Mouse (Mus musculus): ENCODE data around the gene Jade2.

Jade2 gene

DNA sequence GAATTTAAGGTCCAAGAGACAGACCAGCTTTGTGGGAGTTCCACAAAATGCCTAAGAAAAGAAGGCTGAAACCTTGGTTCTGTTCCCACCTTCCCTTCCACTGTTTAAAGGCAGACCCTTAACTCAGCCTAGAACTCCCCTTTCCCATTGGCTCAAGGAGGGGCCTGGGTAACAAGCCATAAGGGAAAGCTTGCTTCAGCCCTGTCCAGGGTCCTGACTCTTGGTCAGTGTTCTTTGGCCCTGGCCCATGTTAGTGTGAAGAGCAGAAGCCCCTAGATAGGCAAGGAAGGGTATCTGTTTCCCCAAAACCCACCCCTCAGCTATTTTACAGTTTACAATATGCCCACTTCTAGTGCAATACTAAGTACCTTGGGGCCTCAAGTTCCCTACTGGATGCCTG is 13.6 kb downstream of the Jade2 start:
- no peaks in the 10 kb centered on the region for H3K9me3 ChIP-seq (ENCODE audit: low read length)
- TF ChIP-seq POU5F1 (IDR thresholded peaks at IDR 0.05; ENCODE audit: borderline replicate concordance, low read length) (no peak), NANOG (IDR thresholded peaks at IDR 0.05; ENCODE audit: borderline replicate concordance, low read length) (no peak), CTCF (conservative IDR thresholded peaks at IDR 0.05; ENCODE audit: low read length) (no peak)
- H3K4me3 ChIP-seq (replicated peaks; ENCODE audit: low read length) = no peak overlapping the region
- peaks cover 93% of the 10 kb centered on the region for H3K36me3 ChIP-seq (ENCODE audit: insufficient read depth, low read length)
- no peaks in the 10 kb centered on the region for H3K27me3 ChIP-seq (ENCODE audit: insufficient read depth, low read length)
- H3K4me1 ChIP-seq (replicated peaks; ENCODE audit: low read depth, low read length) = peaks cover 28% of the 10 kb centered on the region

DNA sequence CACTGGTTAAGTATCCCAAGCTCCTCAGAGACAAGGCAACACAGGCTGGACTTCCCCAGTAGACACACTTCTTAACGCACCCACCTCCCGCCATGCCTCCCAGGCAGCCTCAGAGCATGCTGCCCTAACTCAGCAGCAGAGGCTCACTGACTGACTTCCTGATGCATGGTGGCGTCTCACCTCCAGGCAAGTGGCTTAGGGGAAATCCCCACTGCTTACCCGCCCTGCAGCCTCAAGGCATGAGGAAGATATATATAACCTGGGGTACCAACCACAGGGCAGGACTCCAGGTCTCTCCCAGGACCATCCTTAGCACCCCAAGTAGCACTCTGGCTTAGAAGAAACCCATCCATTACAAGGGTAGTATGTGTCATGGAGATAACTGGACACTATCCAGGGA is 14.3 kb downstream of the Jade2 start:
- H3K4me3 ChIP-seq (replicated peaks; ENCODE audit: low read length) = no peak overlapping the region
- no peaks in the 10 kb centered on the region for H3K27me3 ChIP-seq (ENCODE audit: insufficient read depth, low read length)
- H3K4me1 ChIP-seq (replicated peaks; ENCODE audit: low read depth, low read length) = peaks cover 29% of the 10 kb centered on the region
- peaks cover 91% of the 10 kb centered on the region for H3K36me3 ChIP-seq (ENCODE audit: insufficient read depth, low read length)
- H3K9me3 ChIP-seq (ENCODE audit: low read length) = no peaks in the 10 kb centered on the region
- TF ChIP-seq CTCF (conservative IDR thresholded peaks at IDR 0.05; ENCODE audit: low read length) (no peak), NANOG (IDR thresholded peaks at IDR 0.05; ENCODE audit: borderline replicate concordance, low read length) (no peak), POU5F1 (IDR thresholded peaks at IDR 0.05; ENCODE audit: borderline replicate concordance, low read length) (no peak)

DNA sequence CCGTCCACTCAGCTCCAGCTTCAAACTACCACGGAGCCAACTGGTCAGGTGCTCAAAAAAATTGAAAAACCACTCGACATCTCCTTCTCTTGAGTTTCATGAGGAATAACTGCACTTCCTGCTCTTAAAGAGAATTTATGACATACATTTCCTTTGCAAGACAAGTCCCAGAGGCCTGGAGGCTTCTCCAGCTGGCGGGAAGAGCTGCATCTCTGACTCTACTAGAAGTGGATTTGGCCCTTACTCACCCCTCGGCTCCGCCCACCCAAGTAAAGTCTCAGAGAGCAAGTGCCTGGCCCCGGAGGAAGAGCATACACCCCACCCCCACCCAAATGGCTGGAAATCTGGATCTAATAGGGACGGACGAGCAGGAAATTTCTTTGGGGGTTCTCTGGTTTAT is 16.3 kb downstream of the Jade2 start:
- H3K9me3 ChIP-seq (ENCODE audit: low read length) = no peaks in the 10 kb centered on the region
- no peak overlapping the region for H3K4me3 ChIP-seq (replicated peaks; ENCODE audit: low read length)
- H3K4me1 ChIP-seq (replicated peaks; ENCODE audit: low read depth, low read length) = peaks cover 42% of the 10 kb centered on the region
- H3K36me3 ChIP-seq (ENCODE audit: insufficient read depth, low read length) = peaks cover 81% of the 10 kb centered on the region
- TF ChIP-seq CTCF (conservative IDR thresholded peaks at IDR 0.05; ENCODE audit: low read length) (no peak), NANOG (IDR thresholded peaks at IDR 0.05; ENCODE audit: borderline replicate concordance, low read length) (no peak), POU5F1 (IDR thresholded peaks at IDR 0.05; ENCODE audit: borderline replicate concordance, low read length) (no peak)
- H3K27me3 ChIP-seq (ENCODE audit: insufficient read depth, low read length) = no peaks in the 10 kb centered on the region

DNA sequence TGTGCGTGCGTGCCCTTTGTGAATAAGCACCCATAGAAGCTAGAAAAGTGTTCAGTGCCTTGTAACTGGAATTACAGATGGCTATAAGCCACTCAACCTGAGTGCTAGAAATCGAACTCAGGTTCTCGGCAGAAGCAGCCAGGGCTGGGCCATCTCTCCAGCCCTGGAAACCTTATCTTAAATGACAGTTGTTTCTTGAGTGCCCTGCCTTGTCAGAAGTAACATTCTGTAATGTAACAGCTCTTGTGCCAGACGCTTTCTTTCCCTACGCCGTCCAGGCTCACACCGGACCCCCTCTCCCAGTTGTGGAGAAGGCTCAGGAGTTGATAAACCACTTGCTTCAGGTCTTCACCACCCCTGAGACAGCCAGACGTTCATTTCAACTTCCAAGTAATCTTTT is 16.8 kb downstream of the Jade2 start:
- H3K36me3 ChIP-seq (ENCODE audit: insufficient read depth, low read length) = peaks cover 81% of the 10 kb centered on the region
- H3K27me3 ChIP-seq (ENCODE audit: insufficient read depth, low read length) = no peaks in the 10 kb centered on the region
- TF ChIP-seq NANOG (IDR thresholded peaks at IDR 0.05; ENCODE audit: borderline replicate concordance, low read length) = no peak
- TF ChIP-seq CTCF (conservative IDR thresholded peaks at IDR 0.05; ENCODE audit: low read length) = no peak
- no peak for TF ChIP-seq POU5F1 (IDR thresholded peaks at IDR 0.05; ENCODE audit: borderline replicate concordance, low read length)
- H3K9me3 ChIP-seq (ENCODE audit: low read length) = no peaks in the 10 kb centered on the region
- peaks cover 46% of the 10 kb centered on the region for H3K4me1 ChIP-seq (replicated peaks; ENCODE audit: low read depth, low read length)
- H3K4me3 ChIP-seq (replicated peaks; ENCODE audit: low read length) = no peak overlapping the region

DNA sequence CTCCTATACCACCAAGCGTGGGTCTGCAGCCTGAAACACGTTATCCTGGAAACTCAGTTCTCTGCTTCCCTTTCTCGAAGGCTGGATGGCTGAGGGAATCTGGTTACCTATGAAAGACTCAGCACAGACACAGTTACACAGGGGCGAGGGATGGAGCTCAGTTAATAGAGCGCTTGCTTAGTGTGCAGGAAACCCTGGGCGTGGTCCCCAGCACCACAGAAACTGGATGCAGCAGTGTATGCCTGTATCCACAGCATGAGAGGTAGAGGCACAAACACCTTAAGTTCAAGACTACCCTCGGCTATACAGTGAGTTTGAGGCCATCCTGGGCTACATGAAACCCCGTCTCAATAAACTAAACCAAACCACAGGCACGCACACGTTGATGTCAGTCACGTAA is 17.5 kb downstream of the Jade2 start:
- no peak for TF ChIP-seq CTCF (conservative IDR thresholded peaks at IDR 0.05; ENCODE audit: low read length)
- Histone ChIP-seq H3K4me1 (replicated peaks; ENCODE audit: low read depth, low read length) (peaks cover 47% of the 10 kb centered on the region), H3K36me3 (ENCODE audit: insufficient read depth, low read length) (peaks cover 83% of the 10 kb centered on the region), H3K9me3 (ENCODE audit: low read length) (no peaks in the 10 kb centered on the region), H3K27me3 (ENCODE audit: insufficient read depth, low read length) (no peaks in the 10 kb centered on the region), H3K4me3 (replicated peaks; ENCODE audit: low read length) (no peak overlapping the region)

DNA sequence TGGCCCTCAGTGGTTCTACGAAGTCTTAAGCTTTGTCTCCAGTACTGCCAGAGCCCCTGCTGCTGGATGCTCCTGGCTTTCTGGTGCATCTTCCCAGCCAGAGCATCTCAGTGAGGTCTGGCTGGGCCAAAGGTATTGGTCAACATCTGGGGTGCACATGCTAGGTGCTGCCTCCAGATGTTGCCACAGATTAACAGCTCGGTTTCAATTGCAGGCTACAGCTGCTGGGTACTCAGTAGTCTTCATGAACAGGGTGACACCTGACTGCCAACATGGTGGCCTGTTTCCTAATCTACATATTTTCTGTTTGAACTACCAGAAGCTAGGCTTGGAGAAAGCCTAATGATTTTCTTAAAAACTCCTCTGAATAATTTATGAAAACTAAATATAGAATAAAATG is 18.3 kb downstream of the Jade2 start:
- no peak for TF ChIP-seq NANOG (IDR thresholded peaks at IDR 0.05; ENCODE audit: borderline replicate concordance, low read length)
- Histone ChIP-seq H3K27me3 (ENCODE audit: insufficient read depth, low read length) (no peaks in the 10 kb centered on the region), H3K4me3 (replicated peaks; ENCODE audit: low read length) (no peak overlapping the region), H3K9me3 (ENCODE audit: low read length) (no peaks in the 10 kb centered on the region), H3K4me1 (replicated peaks; ENCODE audit: low read depth, low read length) (peaks cover 38% of the 10 kb centered on the region), H3K36me3 (ENCODE audit: insufficient read depth, low read length) (peaks cover 83% of the 10 kb centered on the region)

DNA sequence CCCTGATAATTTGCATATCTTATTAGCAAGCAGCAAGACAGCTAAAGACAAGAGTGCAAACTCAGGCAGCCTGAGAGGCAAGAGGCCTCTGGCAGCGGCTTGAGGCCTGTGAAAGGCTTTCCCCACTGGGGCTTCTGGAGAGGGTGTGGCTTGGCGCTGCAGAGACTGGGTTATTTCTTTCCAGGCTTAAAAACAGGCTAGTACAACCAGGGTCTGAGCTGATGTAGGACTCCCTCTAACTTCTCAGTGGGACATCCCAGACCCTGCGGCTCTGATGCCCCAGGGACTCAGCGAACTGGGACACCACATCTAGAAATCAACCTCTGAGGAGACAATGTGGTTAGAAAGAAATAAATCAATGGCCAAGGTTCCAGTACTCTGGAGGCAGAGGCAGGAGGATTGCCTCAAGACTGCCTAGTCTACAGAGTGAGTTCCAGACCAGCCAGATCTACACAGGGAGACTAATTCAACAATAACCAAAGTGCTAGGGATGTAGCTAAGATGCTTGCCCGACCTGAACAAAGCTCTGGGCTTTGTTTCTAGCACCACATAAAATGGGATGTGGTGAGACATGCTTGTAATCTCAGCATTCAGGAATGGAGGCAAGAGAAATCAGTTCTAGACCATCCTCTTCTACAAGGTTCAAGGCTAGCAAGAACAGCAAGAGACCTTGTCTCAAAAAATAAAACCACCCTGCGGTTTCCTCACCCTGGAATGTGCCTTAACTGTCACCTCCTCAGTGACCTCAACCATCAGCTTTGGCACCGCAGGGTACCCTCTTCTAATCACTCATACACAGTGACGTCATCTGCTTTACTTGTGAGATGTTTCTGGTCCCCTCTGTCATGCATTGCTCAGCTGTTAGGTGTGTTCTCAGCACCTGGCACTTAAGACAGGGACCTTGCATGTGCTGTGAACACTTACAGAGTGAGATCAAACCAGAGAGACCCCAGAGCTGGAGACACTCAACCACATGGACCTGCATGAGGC is 20.0 kb downstream of the Jade2 start:
- H3K9me3 ChIP-seq (ENCODE audit: low read length) = no peaks in the 10 kb centered on the region
- peaks cover 38% of the 10 kb centered on the region for H3K4me1 ChIP-seq (replicated peaks; ENCODE audit: low read depth, low read length)
- H3K27me3 ChIP-seq (ENCODE audit: insufficient read depth, low read length) = no peaks in the 10 kb centered on the region
- no peak for TF ChIP-seq POU5F1 (IDR thresholded peaks at IDR 0.05; ENCODE audit: borderline replicate concordance, low read length)
- peaks cover 86% of the 10 kb centered on the region for H3K36me3 ChIP-seq (ENCODE audit: insufficient read depth, low read length)
- no peak overlapping the region for H3K4me3 ChIP-seq (replicated peaks; ENCODE audit: low read length)

DNA sequence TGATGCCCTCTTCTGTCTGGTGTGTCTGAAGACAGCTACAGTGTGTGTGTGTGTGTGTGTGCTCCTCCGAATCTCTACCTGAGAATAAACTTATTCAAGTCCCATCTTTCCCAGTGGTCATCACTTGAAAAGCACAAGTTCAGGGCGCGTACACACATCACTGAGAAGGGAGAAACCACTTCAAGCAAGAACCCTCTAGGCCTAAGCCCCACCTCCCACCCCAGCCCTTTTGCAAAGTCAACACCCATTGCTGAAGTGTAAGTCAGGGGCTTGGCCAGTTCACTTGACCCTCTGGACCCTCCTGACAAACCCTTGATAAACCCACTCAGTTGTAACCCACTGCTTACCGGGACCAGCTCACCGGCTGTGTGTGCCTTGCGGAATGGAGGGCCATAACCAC is 20.9 kb downstream of the Jade2 start:
- TF ChIP-seq NANOG (IDR thresholded peaks at IDR 0.05; ENCODE audit: borderline replicate concordance, low read length) (no peak), CTCF (conservative IDR thresholded peaks at IDR 0.05; ENCODE audit: low read length) (no peak), POU5F1 (IDR thresholded peaks at IDR 0.05; ENCODE audit: borderline replicate concordance, low read length) (no peak)
- Histone ChIP-seq H3K4me1 (replicated peaks; ENCODE audit: low read depth, low read length) (peaks cover 34% of the 10 kb centered on the region), H3K4me3 (replicated peaks; ENCODE audit: low read length) (no peak overlapping the region)

DNA sequence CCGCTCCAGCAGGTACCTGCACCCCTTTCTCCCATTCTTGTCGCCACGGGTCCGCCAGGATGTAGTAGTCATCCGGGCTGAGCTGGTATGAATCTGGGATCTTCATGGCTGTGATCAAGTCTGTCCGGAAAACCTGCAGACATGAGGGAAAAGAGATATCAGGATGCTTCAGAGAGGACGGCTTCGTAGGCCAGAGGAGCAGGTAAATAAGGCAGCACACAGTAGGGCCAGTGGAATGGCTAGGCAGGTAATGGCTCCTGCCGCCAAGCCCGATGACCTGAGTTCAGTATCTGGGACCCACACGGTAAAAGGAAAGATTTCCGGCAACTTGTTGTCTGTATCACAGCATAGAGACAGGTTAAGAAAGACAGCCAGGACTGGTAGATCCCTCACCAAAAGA is 21.9 kb downstream of the Jade2 start:
- TF ChIP-seq POU5F1 (IDR thresholded peaks at IDR 0.05; ENCODE audit: borderline replicate concordance, low read length) (no peak), CTCF (conservative IDR thresholded peaks at IDR 0.05; ENCODE audit: low read length) (no peak)
- Histone ChIP-seq H3K4me1 (replicated peaks; ENCODE audit: low read depth, low read length) (peaks cover 30% of the 10 kb centered on the region), H3K27me3 (ENCODE audit: insufficient read depth, low read length) (no peaks in the 10 kb centered on the region), H3K36me3 (ENCODE audit: insufficient read depth, low read length) (peaks cover 86% of the 10 kb centered on the region), H3K4me3 (replicated peaks; ENCODE audit: low read length) (no peak overlapping the region), H3K9me3 (ENCODE audit: low read length) (no peaks in the 10 kb centered on the region)

More for the DNA sequence above, 20.9 kb downstream of the Jade2 start:
- Histone ChIP-seq H3K9me3 (ENCODE audit: low read length) (no peaks in the 10 kb centered on the region), H3K27me3 (ENCODE audit: insufficient read depth, low read length) (no peaks in the 10 kb centered on the region), H3K36me3 (ENCODE audit: insufficient read depth, low read length) (peaks cover 86% of the 10 kb centered on the region)

All from E14TG2a.4 (cell line).